ENCODE assay signal across 20 mouse cellular contexts in genomic region chr8:34614987-34615386, GRCm38 (mm10).
DNase-seq lines count a peak whose midpoint lies in the region; ATAC-seq and TF ChIP-seq lines count a peak whose summit lies in the region.
"Had no signal": no experiment of that assay in that cellular context is flagged by ENCODE, and none has a peak within 500 bp of the region (broad histone marks: within the 10 kb centered on the region; RNA-seq: fewer than 3 reads in every experiment).

No protein-coding gene starts in this region.

- DNase-seq in induced T-regulatory cell, adult 2 months (ENCODE audit: low read depth), result peak; percentile 51
- DNase-seq in thymus, postnatal 0 days (ENCODE audit: low spot score), result peak; percentile 62
- peak; percentile 62 to 76 for DNase-seq in thymus, postnatal 36 days
- no peak for DNase-seq in midbrain, postnatal 0 days (ENCODE audit: low spot score)
- DNase-seq in forebrain, embryonic 14.5 days (ENCODE audit: low spot score), result no peak
- DNase-seq: adrenal gland, postnatal 14 days; cerebellum, adult 11-12 months; cerebellum, adult 9-10 months; gastrocnemius, postnatal 10 days; heart, postnatal 4 days had no signal

- no peak overlapping the region for H3K9ac ChIP-seq in midbrain, postnatal 0 days (replicated peaks; ENCODE audit: low read length, poor library complexity, severe bottlenecking)
- H3K9ac ChIP-seq in forebrain, embryonic 14.5 days (ENCODE audit: low read length), result no peak overlapping the region
- H3K9ac ChIP-seq: embryonic facial prominence, embryonic 13.5 days; forebrain, embryonic 15.5 days; heart, embryonic 13.5 days; hindbrain, embryonic 13.5 days; intestine, embryonic 15.5 days had no signal

- TF ChIP-seq CTCF in embryonic fibroblast, embryonic 13.5 days (IDR thresholded peaks at IDR 0.05; ENCODE audit: borderline replicate concordance, insufficient read depth, low read length), result no peak
- TF ChIP-seq CTCF in midbrain, postnatal 0 days (IDR thresholded peaks at IDR 0.05), result no peak

- no peak overlapping the region for H3K4me2 ChIP-seq in midbrain, postnatal 0 days (ENCODE audit: low read depth, low read length, poor library complexity, severe bottlenecking)
- H3K4me2 ChIP-seq in forebrain, embryonic 14.5 days (ENCODE audit: low read length), result no peak overlapping the region
- H3K4me2 ChIP-seq: embryonic facial prominence, embryonic 13.5 days; forebrain, embryonic 15.5 days; heart, embryonic 13.5 days; hindbrain, embryonic 13.5 days; intestine, embryonic 15.5 days had no signal

- H3K27ac ChIP-seq in embryonic fibroblast, embryonic 13.5 days (ENCODE audit: insufficient read depth, low read length), result peak overlapping the region; percentile 36
- H3K27ac ChIP-seq in midbrain, postnatal 0 days (ENCODE audit: low read depth, low read length), result no peak overlapping the region
- no peak overlapping the region for H3K27ac ChIP-seq in forebrain, embryonic 14.5 days (ENCODE audit: low read depth, low read length)
- H3K27ac ChIP-seq: embryonic facial prominence, embryonic 13.5 days; forebrain, embryonic 15.5 days; heart, embryonic 13.5 days; hindbrain, embryonic 13.5 days; hindbrain, postnatal 0 days; intestine, embryonic 15.5 days had no signal

- 83% methylated on average over 4 of the region's 4 CpGs for WGBS in midbrain, postnatal 0 days
- WGBS in forebrain, embryonic 14.5 days, result 83% methylated on average over 4 of the region's 4 CpGs

- ATAC-seq in midbrain, postnatal 0 days (ENCODE audit: low FRiP score), result no peak
- ATAC-seq in megakaryocyte-erythroid progenitor cell, adult 5-6 weeks (replicated peaks; ENCODE audit: low FRiP score, low TSS enrichment, poor library complexity, severe bottlenecking), result no peak
- no peak for ATAC-seq in forebrain, embryonic 14.5 days
- ATAC-seq: activated CD4-positive, CD25-positive, alpha-beta regulatory T cell, adult 4 months; intestine, embryonic 15.5 days; Patski had no signal

- H3K27me3 ChIP-seq in midbrain, postnatal 0 days (ENCODE audit: insufficient read depth, low read length), result no peaks in the 10 kb centered on the region
- H3K27me3 ChIP-seq in forebrain, embryonic 14.5 days (replicated peaks; ENCODE audit: control insufficient read depth, insufficient read depth, low read length), result no peaks in the 10 kb centered on the region
- H3K27me3 ChIP-seq: embryonic facial prominence, embryonic 13.5 days; forebrain, embryonic 15.5 days; heart, embryonic 13.5 days; hindbrain, embryonic 13.5 days; intestine, embryonic 15.5 days; Patski had no signal

- no peaks in the 10 kb centered on the region for H3K36me3 ChIP-seq in midbrain, postnatal 0 days (ENCODE audit: insufficient read depth, low read length)
- H3K36me3 ChIP-seq in forebrain, embryonic 14.5 days (ENCODE audit: control insufficient read depth, insufficient read depth, low read length), result no peaks in the 10 kb centered on the region
- H3K36me3 ChIP-seq: embryonic facial prominence, embryonic 13.5 days; forebrain, embryonic 15.5 days; heart, embryonic 13.5 days; hindbrain, embryonic 13.5 days; intestine, embryonic 15.5 days had no signal

- H3K4me1 ChIP-seq in embryonic fibroblast, embryonic 13.5 days (ENCODE audit: control insufficient read depth, insufficient read depth, low read length), result peaks cover 10% of the 10 kb centered on the region
- no peaks in the 10 kb centered on the region for H3K4me1 ChIP-seq in midbrain, postnatal 0 days (ENCODE audit: insufficient read depth, low read length)
- no peaks in the 10 kb centered on the region for H3K4me1 ChIP-seq in forebrain, embryonic 14.5 days (ENCODE audit: control insufficient read depth, insufficient read depth, low read length)
- H3K4me1 ChIP-seq: heart, embryonic 13.5 days; hindbrain, embryonic 13.5 days had no signal

- H3K4me3 ChIP-seq in embryonic fibroblast, embryonic 13.5 days (ENCODE audit: insufficient read depth, low read length), result no peak overlapping the region
- no peak overlapping the region for H3K4me3 ChIP-seq in midbrain, postnatal 0 days (ENCODE audit: low read depth, low read length)
- H3K4me3 ChIP-seq in forebrain, embryonic 14.5 days (ENCODE audit: low read depth, low read length), result no peak overlapping the region
- H3K4me3 ChIP-seq: embryonic facial prominence, embryonic 13.5 days; forebrain, embryonic 15.5 days; heart, embryonic 13.5 days; hindbrain, embryonic 13.5 days; intestine, embryonic 15.5 days had no signal

- no peak for TF ChIP-seq POLR2A in embryonic fibroblast, embryonic 13.5 days (IDR thresholded peaks at IDR 0.05; ENCODE audit: low read depth, low read length)

- no peaks in the 10 kb centered on the region for H3K9me3 ChIP-seq in midbrain, postnatal 0 days (ENCODE audit: low read length)
- no peaks in the 10 kb centered on the region for H3K9me3 ChIP-seq in forebrain, embryonic 14.5 days (replicated peaks; ENCODE audit: control insufficient read depth, low read length)
- H3K9me3 ChIP-seq: embryonic facial prominence, embryonic 13.5 days; forebrain, embryonic 15.5 days; hindbrain, embryonic 13.5 days; intestine, embryonic 15.5 days had no signal

Comparison
In these comparisons a context has a peak if more than half of its experiments do, and no peak if none do; other contexts are left out.
1. DNase-seq: peak in induced T-regulatory cell, adult 2 months (single experiment), thymus, postnatal 0 days (single experiment) and thymus, postnatal 36 days (2 of 2); none in midbrain, postnatal 0 days (single experiment) and forebrain, embryonic 14.5 days (single experiment).